Mouse (Mus musculus): ENCODE data around the gene Olfr728.

GRCm38 (mm10) chr14:50122886-50123285, 19.6 kb downstream of the Olfr728 start, which contains the start of gene Olfr727:
- no peak for TF ChIP-seq CTCF (IDR thresholded peaks at IDR 0.05; ENCODE audit: borderline replicate concordance, insufficient read depth, low read depth, low read length)
- no peak for TF ChIP-seq POLR2A (IDR thresholded peaks at IDR 0.05; ENCODE audit: borderline replicate concordance, insufficient read depth, low read length)
